Mouse (Mus musculus) spleen, adult 2 months (tissue): ENCODE results near the gene Ankrd33. TPM values are rescaled to one million over a fixed set of nuclear protein-coding genes. Genes with fewer than 3 reads are reported as not detected.
"Not testable (repeated sequence)": the region's sequence is repeated elsewhere in the genome, so short reads cannot be mapped to it uniquely, and the experiment has no call there.

ENCODE experiments used
- DNase-seq, 2 experiments: peaks; one replicate each; pipeline versions ENCODE4 v3.0.0 to v3.0.0-alpha.2; 2012 to 2021; ENCODE audit warnings: low spot score in 2 of 2, low read depth in 1 of 2
- H3K27ac ChIP-seq: fragments of 200-500 bp; 2 replicates; pipeline ENCODE4 v1.5.1; 2012; ENCODE audit warnings: low read length, inconsistent platforms; ENCODE audit not compliant: insufficient read depth
- H3K27me3 ChIP-seq: fragments of 200-500 bp; 2 replicates; pipeline ENCODE4 v1.6.1; 2012; ENCODE audit warnings: mild to moderate bottlenecking, moderate library complexity, low read length, inconsistent platforms; ENCODE audit not compliant: control insufficient read depth, insufficient read depth
- H3K36me3 ChIP-seq: fragments of 200-500 bp; 2 replicates; pipeline ENCODE4 v1.6.1; 2012; ENCODE audit warnings: mild to moderate bottlenecking, low read length, inconsistent platforms; ENCODE audit not compliant: control insufficient read depth, insufficient read depth
- H3K4me1 ChIP-seq: fragments of 200-500 bp; 2 replicates; pipeline ENCODE4 v1.6.1; 2011; ENCODE audit warnings: inconsistent platforms; ENCODE audit not compliant: control insufficient read depth, insufficient read depth, insufficient read length
- H3K4me3 ChIP-seq: fragments of 200-500 bp; 2 replicates; pipeline ENCODE4 v1.5.1; 2011; ENCODE audit warnings: mild to moderate bottlenecking, inconsistent platforms; ENCODE audit not compliant: insufficient read depth, insufficient read length; ENCODE audit errors: extremely low read depth
- CTCF ChIP-seq: fragments of 200-500 bp; IDR thresholded peaks from 2 replicates; pipeline ENCODE4 v1.5.1; 2011; ENCODE audit warnings: mild to moderate bottlenecking, inconsistent platforms; ENCODE audit not compliant: insufficient read depth, insufficient read length, insufficient replicate concordance; ENCODE audit errors: extremely low read depth
- POLR2A ChIP-seq: fragments of 200-500 bp; IDR thresholded peaks from 2 replicates; pipeline ENCODE4 v1.6.1; 2011; ENCODE audit warnings: low read depth, low read length, inconsistent platforms
- WGBS: fragments of 180-500 bp; shearing (Covaris S2); methylation state at CpG from one replicate; pipeline ENCODE4 v1.1.7; 2018; 5-methylcytosine and 5-hydroxymethylcytosine counted together
- polyA plus RNA-seq: library from polyadenylated mRNA; depleted of rRNA; stranded (reverse); fragments of >200 nt; gene quantifications from 2 replicates; pipeline ENCODE4 v1.2.3, GENCODE M21; 2012

Ankrd33 gene
- polyA plus RNA-seq, 1 experiment = not detected

DNA sequence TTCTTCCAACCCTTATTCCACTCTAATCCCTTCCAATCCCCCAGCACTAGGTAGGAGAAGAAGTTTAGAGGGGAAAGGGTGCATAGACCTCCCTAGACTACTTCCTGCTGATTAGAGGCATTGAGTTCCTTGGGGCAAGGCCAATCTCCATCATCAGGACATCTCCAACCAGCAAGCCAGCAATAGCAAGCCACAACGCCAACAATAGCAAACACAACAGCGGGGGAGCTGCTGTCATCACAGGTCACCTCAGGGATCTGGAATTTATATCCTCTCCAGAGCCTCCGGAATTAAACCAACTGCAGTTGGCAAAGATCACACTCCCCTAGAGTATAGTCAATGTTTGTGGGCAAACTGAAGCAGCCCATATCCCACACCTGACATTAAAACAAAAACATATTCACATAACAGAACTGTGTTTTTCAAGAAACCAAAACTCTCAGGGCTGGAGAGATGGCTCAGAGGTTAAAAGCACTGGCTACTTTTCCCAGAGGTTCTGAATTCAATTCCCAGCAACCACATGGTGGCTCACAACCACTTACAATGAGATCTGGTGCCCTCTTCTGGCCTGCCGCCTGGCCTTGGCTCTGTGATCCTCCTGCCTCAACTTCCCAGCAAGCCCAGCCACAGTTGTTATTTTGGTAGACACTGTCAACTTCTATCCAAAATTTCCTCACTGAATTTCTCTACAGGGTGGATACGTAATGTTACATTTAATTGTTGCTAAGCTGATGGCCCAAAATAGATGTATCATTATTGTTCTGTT is 7.5 kb upstream of the Ankrd33 start:
- H3K4me1 ChIP-seq = no peaks in the 10 kb centered on the region; the same call in 1 of the 2 replicates
- no peak for DNase-seq
- no peak overlapping the region for H3K4me3 ChIP-seq
- WGBS = 86% methylated on average over 5 of the region's 5 CpGs
- H3K36me3 ChIP-seq = no peaks in the 10 kb centered on the region
- no peaks in the 10 kb centered on the region for H3K27me3 ChIP-seq
- no peak overlapping the region for H3K27ac ChIP-seq
- TF ChIP-seq CTCF (no peak), POLR2A (no peak)

DNA sequence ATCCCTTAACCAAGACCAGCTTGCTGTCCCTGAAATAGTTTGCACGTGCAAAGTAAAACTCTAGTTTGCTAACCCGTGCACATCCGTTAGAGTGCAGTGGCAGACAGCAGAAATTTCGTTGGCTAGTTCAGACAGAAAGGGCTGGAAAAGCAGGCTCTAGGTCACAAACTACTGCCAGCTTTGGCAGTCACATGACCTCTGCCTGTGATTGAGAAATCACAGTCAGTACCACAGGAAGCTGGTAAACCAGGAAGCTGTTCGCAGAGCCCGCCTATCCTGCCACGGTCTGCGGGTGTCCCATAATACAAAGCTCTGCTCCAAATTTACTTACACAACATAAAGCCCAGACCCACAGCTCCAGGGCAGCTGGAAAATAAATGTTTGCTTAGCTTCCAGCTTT is 2.4 kb upstream of the Ankrd33 start:
- DNase-seq = peak in 1 of 2 experiments; percentile 42
- no peaks in the 10 kb centered on the region for H3K36me3 ChIP-seq
- no peaks in the 10 kb centered on the region; the same call in 1 of the 2 replicates for H3K4me1 ChIP-seq
- H3K27me3 ChIP-seq = no peaks in the 10 kb centered on the region
- TF ChIP-seq CTCF = no peak
- no peak overlapping the region for H3K4me3 ChIP-seq
- H3K27ac ChIP-seq = peak overlapping the region; percentile 50
- WGBS = 8% methylated on average over 8 of the region's 8 CpGs

DNA sequence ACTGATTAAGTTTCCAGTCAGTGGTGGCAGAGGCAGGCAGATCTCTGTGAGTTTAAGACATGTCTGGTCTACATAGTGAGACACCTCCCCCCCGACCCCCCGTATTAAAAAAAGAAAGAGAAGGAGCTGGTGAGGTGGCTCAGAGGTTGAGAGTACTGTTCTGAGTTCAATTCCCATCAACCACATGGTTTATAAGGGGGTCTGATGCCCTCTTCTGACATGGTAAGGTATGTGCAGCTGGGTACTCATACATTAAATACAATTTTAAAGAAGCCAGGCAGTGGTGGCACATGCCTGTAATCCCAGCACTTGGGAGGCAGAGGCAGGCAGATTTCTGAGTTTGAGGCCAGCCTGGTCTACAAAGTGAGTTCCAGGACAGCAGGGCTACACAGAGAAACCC is 1.8 kb upstream of the Ankrd33 start:
- H3K27ac ChIP-seq, H3K36me3 ChIP-seq, DNase-seq, H3K4me3 ChIP-seq, H3K4me1 ChIP-seq, H3K27me3 ChIP-seq: not testable (repeated sequence)
- 73% methylated on average over 2 of the region's 2 CpGs for WGBS

GRCm38 (mm10) chr15:101118399-101119125 is 3.0 kb downstream of the Ankrd33 start:
- Histone ChIP-seq H3K4me1 (no peaks in the 10 kb centered on the region), H3K27me3 (no peaks in the 10 kb centered on the region), H3K27ac (no peak overlapping the region; the same call in 1 of the 2 replicates), H3K36me3 (no peaks in the 10 kb centered on the region), H3K4me3 (no peak overlapping the region)
- DNase-seq = no peak
- TF ChIP-seq CTCF (no peak; the same call in 1 of the 2 replicates), POLR2A (no peak)
- 71% methylated on average over 14 of the region's 14 CpGs for WGBS

GRCm38 (mm10) chr15:101121411-101122289 is 6.1 kb downstream of the Ankrd33 start:
- no peaks in the 10 kb centered on the region for H3K36me3 ChIP-seq
- TF ChIP-seq POLR2A (no peak), CTCF (no peak)
- DNase-seq = no peak
- no peak overlapping the region for H3K4me3 ChIP-seq
- no peaks in the 10 kb centered on the region for H3K4me1 ChIP-seq
- H3K27ac ChIP-seq = no peak overlapping the region
- WGBS = 68% methylated on average over 9 of the region's 9 CpGs
- H3K27me3 ChIP-seq = no peaks in the 10 kb centered on the region

DNA sequence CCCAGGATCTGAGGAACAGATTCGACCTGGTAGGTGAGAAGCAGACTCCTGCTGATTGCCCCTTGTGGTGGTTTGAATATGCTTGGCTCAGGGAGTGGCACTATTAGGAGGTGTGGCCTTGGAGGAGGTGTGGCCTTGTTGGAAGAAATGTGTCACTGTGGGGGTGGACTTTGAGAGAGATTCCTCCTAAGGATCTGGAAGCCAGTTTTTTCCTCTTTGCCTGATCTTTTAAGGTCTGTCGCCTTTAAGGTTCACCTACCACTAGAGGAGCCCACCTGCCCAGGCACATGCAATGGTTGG is 6.7 kb downstream of the Ankrd33 start:
- H3K4me1 ChIP-seq = no peaks in the 10 kb centered on the region
- DNase-seq = no peak

More for the DNA sequence above, 6.7 kb downstream of the Ankrd33 start:
- 52% methylated on average over 2 of the region's 2 CpGs for WGBS
- no peaks in the 10 kb centered on the region for H3K36me3 ChIP-seq
- H3K27me3 ChIP-seq = no peaks in the 10 kb centered on the region
- H3K27ac ChIP-seq = no peak overlapping the region
- H3K4me3 ChIP-seq = no peak overlapping the region
- no peak for TF ChIP-seq POLR2A
- no peak for TF ChIP-seq CTCF
